Mouse (Mus musculus): ENCODE results near the gene Vipr1.

GRCm38 (mm10) chr9:121672311-121672710 is 29.8 kb downstream of the Vipr1 start:
- TF ChIP-seq POLR2A (IDR thresholded peaks at IDR 0.05; ENCODE audit: extremely low read depth, insufficient read depth, low read length) (no peak), CTCF (IDR thresholded peaks at IDR 0.05; ENCODE audit: low read depth, low read length) (no peak)

Data from liver, adult 2 months (tissue).